Mouse (Mus musculus): ENCODE data around the gene Gfod2.

DNA sequence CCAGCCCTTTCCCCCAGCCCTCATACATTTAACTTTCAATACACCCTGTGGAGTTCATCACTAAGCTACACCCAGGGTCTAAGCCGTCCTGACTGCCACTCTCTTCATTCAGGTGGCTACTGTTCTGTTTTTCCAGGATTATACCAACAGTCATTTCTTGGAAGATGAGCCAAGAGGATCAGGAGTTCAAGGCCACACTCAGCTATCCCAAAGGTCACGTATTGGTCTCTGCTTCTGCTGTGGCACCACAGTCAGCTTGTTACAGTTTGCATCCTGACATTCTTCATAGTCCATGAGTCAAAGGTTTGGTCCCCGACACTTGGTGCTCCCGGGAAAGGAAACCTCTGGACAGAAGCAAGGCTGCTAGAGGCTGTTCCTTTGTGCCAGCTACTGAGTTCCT, 38.8 kb downstream of the Gfod2 start:
- TF ChIP-seq CTCF (IDR thresholded peaks at IDR 0.05; ENCODE audit: insufficient read depth, low read depth, low read length), result no peak
- no peak for TF ChIP-seq POLR2A (IDR thresholded peaks at IDR 0.05; ENCODE audit: insufficient read depth, low read depth, low read length)
